Mouse (Mus musculus): ENCODE measurements at regions not wholly inside any gene's neighbourhood (a gene's known extent, or its start where the extent isn't known, plus 50 kb on each side); places are given as distances from the start of the nearest gene placed in this dataset.

DNA sequence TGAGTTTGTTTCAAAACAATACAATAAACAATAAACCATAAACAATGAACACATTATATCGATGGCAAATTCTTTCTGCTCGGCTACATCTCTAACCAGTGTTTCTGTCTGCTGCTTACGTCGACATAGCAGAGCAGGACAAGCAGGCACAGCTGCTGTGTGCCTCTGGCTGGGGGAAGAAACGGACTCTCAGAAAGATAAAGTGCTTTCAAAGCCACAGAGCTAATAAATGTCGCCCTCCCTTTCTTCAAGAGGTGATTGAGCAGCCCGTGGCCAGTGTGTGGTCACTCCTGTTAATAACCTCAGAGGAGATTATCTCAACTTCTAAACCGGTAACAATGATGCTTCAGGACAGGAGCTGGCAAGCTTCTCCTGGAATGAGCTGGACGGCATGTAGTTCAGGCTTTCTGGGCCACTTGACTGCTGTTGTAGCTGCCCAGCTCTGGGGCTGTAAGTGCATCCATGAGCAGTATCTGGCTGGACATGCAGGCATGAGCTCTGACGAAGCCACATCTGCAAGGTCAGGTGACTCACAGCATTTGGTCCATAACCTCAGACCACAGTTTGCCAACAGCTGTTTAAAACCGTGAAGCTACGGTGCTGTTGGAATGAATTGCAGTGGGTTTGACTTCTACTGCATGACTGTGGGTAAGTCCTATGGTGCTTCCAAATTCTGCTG lies 55.6 kb downstream of the Evx1 start:
- DNase-seq (ENCODE audit: low read depth, low spot score), result no peak

DNA sequence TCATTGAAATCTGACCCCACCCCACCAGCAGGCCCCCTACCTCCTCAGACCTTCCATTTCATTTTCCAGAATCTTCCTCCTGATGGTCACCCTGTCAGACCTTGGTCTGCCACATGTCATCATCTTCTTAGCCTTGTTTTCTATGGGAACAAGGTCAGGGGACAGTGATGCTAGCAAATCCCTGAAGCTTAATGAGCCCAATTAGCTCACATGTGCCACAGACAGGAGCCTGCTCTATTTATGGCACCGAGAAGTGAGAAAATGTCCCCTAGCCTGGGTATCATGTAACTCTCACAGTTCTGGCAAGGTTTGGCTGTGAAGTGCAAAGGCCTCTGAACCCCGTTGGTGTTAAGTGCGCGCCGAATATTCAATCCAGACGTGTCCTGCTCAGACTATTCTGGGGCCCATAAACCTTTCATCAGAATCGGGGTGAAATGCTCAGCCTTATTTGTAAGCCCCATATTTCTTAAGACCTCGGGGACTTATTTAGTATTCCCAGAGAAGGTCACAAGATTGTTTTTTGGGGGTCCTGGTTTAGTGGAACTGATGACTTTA lies 57.6 kb downstream of the Evx1 start:
- DNase-seq (ENCODE audit: low read depth, low spot score), result peak; percentile 62

DNA sequence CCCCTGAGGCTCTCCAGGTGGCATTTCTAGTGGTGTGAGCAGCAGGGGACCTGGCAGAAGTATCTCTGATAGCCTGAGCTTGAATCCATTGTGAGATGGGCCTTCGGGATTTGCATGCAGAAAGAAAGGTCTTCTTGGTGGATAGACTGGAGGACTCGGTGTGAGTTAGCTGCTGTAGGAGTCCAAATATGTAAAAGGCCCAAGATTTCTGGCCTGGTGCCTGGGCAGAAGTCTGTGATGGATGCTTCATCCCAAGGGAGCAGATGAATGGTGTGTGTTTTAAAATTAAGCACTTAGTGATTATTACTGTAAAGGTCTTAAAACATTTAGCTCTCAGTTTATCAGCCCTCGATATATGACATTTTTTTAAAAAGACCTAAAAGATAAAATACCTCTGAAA lies 65.8 kb downstream of the Evx1 start:
- no peak for DNase-seq (ENCODE audit: low read depth, low spot score)

DNA sequence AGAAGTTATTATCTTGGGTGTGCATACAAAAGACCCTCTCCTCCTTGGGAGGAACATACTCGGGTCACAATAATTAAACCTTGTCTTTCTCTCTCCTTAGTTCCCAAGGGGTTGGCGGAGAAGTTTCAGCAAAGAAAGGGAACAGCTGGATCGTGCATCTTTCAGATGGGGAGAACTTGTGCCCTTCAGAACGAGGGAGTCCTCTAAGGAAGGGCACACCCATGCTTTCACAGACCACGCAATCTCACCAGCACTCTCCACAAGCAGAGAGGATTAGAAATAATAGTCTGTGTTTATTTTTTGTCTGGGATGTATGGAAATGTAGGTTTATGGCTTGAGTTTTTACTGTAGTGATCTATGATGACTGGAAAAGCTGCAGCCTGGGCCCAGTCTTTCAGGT lies 66.3 kb downstream of the Evx1 start:
- no peak for DNase-seq (ENCODE audit: low read depth, low spot score)

DNA sequence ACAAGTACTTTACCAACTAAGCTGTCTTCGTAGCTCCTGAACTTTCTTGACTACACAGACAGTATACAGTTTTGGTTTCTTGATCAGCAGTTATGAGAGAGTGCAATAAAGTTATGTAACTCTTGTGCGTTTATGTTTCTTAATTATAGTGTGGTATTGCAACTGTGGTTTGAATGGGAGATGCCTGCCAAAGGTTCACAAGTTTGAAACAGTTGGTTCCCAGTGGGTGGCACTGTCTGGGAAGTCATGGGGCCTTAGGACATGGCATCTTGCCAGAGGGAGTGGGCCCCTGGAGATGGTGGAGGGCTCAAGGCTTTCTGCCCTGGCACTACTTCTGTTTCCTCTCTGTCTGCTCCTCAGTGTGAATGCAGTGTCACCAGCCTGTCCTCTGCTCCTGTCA lies 71.7 kb downstream of the Evx1 start:
- DNase-seq (ENCODE audit: low read depth, low spot score), result no peak

DNA sequence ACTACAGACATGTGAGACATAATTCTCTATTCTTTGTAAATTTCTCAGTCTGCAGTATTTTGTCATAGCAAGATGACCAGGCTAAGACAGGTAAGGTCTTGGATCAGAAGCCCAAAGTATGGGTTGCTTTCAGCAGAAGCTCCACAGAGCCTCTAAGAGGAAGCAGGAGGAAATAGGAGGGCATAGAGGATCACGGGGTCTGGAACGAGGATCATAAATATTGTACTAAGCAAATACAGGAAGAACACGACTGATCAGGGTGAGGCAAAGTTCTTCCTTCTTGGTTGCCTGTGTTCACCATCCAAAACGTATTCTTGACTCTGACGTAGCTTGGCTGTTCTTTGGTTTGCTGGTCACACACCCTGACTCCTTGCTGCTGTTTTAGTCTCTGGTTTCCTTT lies 88.1 kb downstream of the Evx1 start:
- DNase-seq (ENCODE audit: low read depth, low spot score), result no peak

DNA sequence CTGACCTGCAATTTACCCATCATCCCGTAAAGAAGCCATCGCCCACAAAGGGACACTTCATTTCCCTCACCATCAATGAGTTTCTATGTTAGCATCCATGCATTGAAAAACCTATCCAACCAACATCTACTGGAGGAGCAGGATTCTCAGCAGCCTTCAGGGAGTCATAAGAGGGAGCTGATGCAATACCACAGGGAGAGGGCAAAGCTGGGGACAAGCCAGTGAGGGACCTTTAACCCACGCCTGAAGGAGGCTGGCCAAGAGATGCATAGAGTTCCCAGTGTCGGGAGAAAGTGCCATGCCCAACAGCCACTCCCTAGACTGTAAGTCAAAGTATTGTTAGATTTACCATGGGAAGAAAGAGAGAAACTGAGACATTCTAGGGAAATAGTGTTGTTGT lies 96.7 kb downstream of the Evx1 start:
- DNase-seq (ENCODE audit: low read depth, low spot score), result no peak

DNA sequence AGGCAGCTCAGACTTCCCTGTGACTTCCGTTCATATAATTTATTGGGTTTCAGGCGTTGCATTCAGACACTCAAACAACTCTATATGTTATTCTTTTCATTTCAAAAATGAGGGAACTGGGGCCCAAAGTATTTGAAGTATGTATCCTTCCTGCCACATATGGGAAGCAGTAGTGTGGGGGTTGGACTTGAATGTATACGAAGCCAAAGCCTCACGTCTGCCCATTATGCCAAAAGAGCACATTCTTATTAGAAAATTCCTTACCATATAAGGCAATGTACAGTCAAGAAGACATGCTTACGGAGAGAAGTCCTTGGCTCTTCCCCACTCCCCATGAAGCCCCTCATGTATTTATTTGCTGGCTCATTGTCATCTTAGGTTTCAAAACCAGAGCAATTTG lies 97.4 kb downstream of the Evx1 start:
- no peak for DNase-seq (ENCODE audit: low read depth, low spot score)

DNA sequence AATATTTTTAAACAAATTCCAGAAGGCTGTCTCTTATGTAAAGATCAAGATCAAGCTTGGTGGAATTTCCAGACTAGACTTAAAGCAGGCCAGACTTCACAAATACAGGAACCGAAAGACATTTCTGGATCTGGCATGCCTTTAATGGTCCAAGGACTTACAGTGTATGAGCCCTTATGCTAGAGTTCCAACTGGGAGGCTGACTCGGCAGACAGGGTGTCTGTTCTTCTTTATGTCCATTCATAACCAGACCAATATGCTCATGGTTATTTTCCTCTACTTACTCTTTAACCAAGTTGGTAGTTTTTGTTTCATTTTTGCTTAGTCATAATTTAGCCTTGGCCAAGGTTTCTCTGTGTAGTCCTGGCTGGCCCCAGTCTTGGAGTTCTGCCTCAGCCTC lies 98.0 kb downstream of the Evx1 start:
- DNase-seq (ENCODE audit: low read depth, low spot score), result no peak

DNA sequence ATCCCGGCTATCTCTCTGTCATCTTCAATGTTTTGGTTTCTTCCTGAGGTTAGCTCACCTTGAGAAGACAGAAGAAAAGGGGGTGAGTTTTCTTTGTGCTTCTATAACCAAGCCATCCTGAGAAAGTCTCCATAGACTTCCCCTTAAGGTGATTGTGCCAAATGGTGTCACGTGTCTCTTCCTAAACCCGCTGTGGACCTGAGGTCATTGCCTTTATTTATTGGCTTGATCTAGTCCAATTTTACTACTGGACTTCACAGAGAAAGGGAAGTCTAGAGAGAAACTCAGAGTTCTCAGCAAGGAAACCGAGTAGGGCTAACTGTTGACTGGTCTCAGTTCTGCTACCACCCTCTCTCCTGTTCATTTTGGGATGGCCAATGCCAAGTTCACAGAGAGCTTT lies 100.3 kb downstream of the Evx1 start:
- no peak for DNase-seq (ENCODE audit: low read depth, low spot score)

DNA sequence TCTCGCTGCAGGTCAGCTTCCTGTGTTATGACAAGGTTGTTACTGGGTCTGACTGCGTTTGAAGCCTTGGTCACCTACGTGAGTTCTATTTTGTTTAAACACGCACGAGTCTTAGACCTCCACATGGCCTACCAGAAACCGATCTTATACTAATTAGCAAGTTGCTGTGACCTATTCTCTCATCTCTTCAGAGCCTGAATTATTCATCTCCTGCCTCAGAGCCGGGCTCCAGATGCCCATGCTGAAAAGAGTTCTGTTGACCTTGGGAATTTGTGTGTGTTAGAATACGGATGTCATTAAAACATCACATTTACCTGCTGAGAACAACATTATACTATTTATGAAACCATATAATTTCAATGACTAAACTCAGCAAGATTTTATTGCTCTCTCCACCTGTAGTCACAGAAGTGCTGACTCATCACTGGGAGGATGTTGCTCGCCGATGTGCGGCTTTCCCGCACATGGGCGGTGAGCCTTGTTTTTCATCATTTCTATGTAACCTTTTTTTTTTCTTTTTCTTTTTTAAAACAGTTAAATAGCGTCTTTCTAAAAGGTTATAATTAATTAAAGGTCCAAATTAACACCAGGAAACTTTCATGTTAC lies 102.1 kb downstream of the Evx1 start:
- DNase-seq (ENCODE audit: low read depth, low spot score), result no peak

DNA sequence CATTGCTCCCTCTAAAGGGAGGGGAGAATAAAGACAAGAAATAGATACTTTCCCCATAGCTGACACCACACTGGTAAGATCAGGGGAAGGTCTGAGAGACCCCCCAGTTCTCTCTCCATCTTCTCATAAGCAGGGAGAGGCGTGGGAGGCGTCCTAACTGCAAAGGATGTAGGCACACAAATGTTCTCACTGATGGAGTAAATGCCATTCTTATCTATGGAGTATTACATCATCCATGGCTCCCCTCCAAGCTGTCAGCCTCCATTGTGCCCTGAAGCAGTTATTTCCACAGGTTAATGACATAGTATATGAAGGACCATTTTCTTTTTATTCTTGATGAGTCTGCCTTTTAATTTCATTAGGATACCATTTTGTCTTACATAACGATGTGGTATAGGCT lies 103.2 kb downstream of the Evx1 start:
- no peak for DNase-seq (ENCODE audit: low read depth, low spot score)

DNA sequence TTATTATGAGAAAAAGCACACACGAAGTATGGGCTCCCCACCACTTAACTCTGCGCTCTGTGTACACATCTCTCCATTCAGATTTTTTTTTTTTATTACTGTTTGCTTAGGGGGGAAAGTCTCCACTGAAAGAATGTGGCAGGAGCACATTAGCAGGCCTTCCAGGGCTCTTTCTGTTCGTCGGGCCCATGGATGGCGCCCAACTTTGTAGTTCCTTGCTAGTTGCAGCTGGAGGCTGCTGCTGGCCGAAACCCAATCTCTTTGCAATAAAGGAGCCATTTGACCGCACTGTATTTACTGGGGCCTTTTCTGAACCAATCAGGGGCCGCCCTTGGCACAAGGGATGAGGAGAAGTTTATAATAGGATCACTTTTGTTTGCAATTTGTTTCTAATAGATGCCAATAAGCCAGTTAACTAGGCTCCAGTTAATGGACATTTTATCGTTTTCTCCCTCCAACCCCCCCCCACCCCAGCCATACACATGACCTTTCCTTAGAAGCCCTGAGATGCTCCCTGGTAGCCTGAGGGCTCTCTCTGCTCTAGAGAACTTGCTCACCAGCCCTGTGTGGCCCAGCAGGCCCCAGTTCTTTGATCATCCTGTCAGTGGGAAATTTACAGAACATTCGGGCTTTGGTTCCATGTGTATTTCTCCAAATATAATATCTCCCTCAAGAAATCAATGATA lies 104.3 kb downstream of the Evx1 start:
- peak; percentile 61 for DNase-seq (ENCODE audit: low read depth, low spot score)

DNA sequence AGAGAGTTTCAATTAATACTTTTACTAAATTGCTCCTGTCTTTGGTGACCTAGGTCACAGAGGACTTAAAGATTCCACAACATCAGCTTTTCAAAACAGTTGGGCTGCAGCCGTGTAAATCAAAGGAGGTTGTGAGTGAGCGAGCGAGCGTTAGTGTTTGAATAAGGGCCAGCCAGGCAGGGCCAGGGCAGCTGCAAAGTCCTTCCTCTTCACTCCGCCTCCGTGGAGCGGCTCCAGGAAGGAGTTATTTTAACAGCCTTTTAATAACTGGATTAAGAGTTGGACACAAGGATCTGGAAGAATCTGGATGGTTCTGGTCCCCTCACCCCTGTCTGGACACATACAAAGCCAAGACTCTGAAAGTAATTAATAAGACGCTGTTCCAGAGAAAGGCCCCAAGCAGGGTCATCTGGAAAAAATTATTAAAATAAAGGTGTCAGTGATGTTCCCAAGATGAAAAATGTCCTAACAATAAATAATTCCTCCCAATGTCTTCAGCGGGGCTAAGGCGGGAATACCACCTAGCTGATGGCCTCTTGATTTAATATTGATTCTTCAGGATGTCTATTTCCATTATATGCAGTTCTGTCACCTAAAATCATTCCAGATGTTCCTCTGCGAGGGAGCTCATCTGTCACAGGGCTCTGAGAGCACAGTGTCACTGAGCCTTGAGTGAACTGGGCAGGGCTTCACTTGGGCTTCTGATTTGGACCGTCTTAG lies 105.3 kb downstream of the Evx1 start:
- DNase-seq (ENCODE audit: low read depth, low spot score), result peak; percentile 36

DNA sequence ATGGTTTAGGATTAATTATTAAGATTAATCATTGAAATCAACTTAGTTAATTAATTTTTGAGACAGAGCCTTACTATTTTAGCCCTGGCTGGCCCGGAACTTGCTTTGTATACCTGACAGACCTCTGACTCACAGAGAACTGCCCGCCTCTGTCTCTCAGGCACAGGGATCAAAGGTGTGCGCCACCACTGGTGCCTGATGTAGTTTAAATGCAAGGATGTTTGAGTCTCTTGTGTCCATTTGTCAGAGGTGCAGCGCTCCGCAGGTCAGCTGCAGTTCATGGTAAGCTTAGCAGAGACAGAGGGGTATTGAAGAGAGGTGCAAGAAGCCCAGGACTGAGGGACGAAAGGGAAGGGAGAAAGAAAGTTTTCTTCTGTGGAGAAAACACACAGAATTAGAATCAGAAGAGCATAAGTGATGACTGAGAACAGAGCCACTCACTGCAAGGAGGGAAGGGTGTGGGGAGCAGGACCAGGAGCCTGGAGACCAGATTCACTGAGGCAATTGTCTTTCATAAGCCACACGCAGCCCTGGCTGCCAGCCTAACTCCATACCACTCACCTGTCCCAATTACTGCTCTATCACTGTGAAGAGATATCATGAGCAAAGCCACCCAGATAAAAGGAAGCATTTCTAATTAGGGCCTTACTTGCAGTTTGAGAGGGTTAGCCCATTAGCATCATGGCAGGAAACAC lies 107.1 kb downstream of the Evx1 start:
- DNase-seq (ENCODE audit: low read depth, low spot score), result no peak

DNA sequence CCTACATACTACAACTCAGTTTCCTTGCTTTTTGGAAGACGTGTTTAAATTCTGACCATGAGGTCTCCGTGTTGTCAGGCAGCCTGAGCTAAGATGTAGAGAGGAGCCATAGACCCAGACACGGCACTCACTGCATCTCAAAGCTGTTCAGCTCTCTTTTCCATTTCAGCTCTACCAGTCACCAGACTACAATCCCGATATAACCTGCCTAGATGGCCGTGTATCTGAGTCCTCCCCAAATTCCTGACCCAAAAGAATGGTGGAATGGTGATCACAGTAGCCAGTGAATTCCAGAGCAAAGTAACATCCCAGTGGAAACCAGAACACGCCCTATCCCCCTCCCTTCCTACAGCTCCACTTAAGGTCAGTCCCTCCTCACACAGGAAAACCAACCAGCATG lies 108.5 kb downstream of the Evx1 start:
- DNase-seq (ENCODE audit: low read depth, low spot score), result no peak

DNA sequence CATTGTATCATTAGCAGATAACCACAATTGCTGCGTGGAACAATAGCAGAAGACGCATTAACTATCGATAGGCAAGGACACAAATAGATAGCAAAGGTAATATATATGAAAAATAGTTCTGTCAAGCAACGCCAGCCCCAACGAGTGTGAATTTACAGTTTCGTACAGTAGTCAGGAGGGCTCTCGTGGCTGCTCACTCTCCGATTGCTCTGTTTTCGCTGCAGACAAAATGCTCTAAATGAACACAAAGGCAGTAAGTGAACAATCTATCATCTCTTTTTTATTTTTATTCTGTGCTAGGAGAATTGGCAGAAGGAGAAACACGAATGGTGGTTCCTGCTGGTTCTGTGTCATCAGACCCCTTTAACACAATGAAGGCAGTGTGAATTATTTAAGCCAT lies 109.4 kb downstream of the Evx1 start:
- DNase-seq (ENCODE audit: low read depth, low spot score), result no peak

DNA sequence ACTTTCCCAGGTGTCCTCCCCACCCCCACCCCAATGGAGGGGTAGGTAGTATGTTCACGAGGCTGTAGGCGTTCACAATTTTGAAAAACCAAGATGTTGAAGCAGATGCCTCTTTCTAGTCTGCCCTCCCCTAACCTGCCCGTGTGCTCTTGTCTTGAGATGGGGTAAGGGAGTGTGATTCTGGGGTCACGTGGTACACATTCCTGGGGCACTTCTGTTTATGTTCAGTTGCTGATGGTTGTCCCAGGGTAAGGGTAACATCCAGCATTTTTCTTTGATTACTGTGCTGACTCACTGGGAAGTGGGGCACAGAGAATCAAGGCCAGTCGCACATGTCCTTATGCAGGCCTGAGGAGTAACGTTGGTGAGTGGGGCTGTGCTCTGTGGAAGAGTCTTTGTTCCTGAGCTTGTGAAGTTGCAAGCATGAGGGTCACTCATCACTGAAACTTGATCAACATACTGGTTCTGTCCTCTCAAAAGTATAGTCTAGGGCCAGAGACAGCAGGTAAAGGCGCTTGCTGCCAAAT lies 110.3 kb downstream of the Evx1 start:
- DNase-seq (ENCODE audit: low read depth, low spot score), result no peak

DNA sequence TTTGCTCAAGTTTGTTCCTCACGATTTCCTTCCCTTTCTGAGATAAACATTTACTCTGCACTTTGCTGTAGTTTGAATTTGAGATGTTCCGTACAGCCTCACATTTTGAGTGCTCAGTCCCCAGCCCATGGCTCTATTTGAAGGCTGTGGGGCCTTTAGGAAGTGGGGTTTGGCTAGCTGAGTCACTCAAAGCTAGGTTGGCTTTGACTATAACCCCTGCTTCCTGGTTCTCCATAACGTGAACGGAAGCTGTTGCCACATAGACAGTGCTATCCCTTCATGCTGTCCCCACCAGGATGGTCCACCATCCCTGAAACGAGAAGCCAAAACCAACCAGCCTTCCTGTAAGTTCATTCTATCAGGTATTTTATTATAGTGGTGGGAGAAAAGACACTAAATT lies 111.1 kb downstream of the Evx1 start:
- no peak for DNase-seq (ENCODE audit: low read depth, low spot score)

DNA sequence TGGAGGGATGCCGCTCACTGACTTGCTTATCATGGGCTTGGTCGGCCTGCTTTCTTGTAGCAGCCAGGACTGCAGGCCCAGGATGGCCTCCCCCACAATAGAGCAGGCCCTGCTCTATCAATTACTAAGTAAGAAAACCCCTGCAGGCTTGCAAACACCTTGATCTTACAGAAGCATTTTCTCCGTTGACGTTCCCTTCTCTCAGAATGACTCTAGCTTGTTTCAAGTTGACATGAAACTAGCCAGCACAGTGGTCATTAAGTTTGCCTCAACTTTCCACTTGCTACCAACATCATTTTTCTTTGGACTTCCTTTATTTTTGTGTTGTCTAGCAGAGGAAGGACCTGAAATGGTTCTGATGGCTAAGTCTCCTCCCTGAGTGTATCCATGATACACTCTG lies 111.8 kb downstream of the Evx1 start:
- no peak for DNase-seq (ENCODE audit: low read depth, low spot score)

DNA sequence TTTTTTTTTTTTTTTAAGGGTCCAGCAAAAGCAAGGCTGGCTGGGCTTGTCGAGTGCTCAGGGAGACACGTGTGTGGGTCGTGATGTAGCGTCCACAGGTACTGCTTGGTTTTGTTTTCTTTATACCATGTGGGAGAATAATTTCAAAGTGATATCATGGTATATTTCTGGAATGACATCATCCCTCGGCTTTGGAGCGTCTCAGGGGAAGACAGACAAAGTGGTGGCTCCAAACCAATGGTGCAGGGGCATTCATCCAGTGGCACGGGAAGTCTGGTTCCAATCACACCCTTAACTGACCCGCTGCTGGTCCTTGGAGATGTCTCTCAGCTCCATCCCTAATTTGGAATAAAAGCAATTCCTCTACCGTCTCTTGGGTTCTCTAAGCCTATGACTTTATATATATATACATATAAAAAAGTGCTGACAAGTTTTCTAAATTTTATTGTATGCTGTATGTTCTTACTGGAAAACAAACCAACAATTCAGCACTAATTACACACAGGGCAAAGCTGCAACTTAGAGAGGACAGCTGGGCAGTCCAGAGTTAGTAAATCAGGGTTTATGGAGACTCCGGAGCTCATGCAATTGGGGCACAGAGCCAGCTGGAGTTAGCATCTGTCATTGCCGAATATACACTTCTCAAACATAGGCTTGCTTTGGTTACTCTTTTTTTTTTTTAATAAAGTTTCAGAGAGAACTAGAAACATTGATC lies 115.3 kb downstream of the Evx1 start:
- DNase-seq (ENCODE audit: low read depth, low spot score), result no peak

Data from forelimb bud, embryonic 11.5 days (tissue).